Mouse (Mus musculus): ENCODE data around the gene Ap1g2. TPM values are rescaled to one million over a fixed set of nuclear protein-coding genes. Genes with fewer than 3 reads are reported as not detected.

The Ap1g2 gene
- total and polyA plus RNA-seq, 2 experiments from 2014 or later: 8.9 to 11.6 TPM

DNA sequence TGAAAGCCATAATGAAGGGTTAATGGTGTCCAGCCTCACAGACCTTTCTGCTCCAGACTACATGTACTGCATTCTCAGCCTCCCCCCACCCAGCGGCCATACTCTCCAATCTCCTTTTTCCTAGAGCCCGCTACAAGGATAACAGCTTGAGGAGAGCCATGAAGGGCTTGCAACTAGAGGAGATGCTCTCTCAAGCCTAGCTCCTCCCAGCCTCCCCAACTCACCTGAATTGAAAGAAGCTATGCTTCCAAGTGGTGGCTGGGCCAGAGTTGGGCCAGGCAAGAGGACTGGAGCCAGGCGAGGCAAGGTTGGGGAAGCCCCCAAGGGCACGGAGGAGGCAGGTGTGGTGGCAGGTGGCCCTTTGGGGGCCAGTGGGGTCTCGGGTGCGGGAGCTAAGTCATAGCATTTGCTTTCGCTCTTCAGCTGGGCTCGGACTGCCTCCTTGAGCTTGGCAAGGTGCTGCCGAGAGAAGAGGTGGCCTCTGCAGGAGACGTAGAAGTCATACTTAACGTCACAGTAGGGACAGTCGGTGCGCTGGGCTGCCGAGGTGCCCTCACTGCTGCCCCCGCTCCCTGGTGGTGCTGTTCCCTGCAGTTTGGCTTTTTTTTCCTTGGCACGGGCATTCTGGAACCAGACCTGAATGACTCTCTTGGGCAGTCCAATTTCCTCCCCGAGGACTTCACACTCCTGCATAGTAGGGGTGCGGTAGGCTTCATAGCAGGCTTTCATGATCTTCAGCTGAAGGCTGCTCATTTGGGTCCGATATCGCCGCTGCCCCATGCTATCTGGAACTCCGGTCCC is 42.6 kb downstream of the Ap1g2 start:
- no peak for TF ChIP-seq CTCF (IDR thresholded peaks at IDR 0.05)
- no peak for ATAC-seq (ENCODE audit: low FRiP score)
- no peak for DNase-seq (ENCODE audit: low spot score)
- H3K4me3 ChIP-seq (ENCODE audit: low read depth, low read length): no peak overlapping the region
- no peaks in the 10 kb centered on the region for H3K27me3 ChIP-seq (ENCODE audit: insufficient read depth, low read length)
- no peak overlapping the region for H3K27ac ChIP-seq (ENCODE audit: low read depth, low read length)
- H3K9me3 ChIP-seq (ENCODE audit: low read length): no peaks in the 10 kb centered on the region
- peaks cover 53% of the 10 kb centered on the region for H3K36me3 ChIP-seq (ENCODE audit: insufficient read depth, low read length)
- H3K4me2 ChIP-seq (ENCODE audit: low read depth, low read length, poor library complexity, severe bottlenecking): no peak overlapping the region
- no peaks in the 10 kb centered on the region; the same call in 1 of the 2 replicates for H3K4me1 ChIP-seq (ENCODE audit: insufficient read depth, low read length)
- 78% methylated on average over 22 of the region's 22 CpGs for WGBS
- H3K9ac ChIP-seq (replicated peaks; ENCODE audit: low read length, poor library complexity, severe bottlenecking): no peak overlapping the region

DNA sequence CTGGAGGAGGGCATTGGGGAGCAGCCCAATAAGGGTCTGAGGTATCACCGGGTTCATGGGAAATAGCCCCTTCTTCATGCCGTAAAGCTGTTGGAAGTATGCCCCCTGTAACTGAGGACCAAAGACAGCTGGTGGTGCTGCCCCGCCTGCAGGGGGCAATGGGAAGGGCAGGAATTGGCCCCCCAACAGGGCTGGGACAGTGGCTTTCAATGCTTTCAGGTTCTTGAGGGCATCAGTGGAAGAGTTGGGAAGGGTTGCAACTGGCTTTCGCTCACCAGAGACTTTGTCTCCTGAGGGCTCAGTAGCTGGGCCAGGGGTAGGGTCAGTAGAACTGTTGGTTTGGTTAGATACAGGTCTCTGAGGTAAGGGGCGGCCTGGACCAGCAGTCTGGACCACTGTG is 43.3 kb downstream of the Ap1g2 start:
- H3K4me1 ChIP-seq (ENCODE audit: insufficient read depth, low read length): no peaks in the 10 kb centered on the region; the same call in 1 of the 2 replicates
- no peak overlapping the region for H3K4me2 ChIP-seq (ENCODE audit: low read depth, low read length, poor library complexity, severe bottlenecking)
- DNase-seq (ENCODE audit: low spot score): no peak
- H3K36me3 ChIP-seq (ENCODE audit: insufficient read depth, low read length): peaks cover 48% of the 10 kb centered on the region
- no peaks in the 10 kb centered on the region for H3K9me3 ChIP-seq (ENCODE audit: low read length)
- H3K9ac ChIP-seq (replicated peaks; ENCODE audit: low read length, poor library complexity, severe bottlenecking): no peak overlapping the region
- H3K4me3 ChIP-seq (ENCODE audit: low read depth, low read length): no peak overlapping the region
- no peak overlapping the region for H3K27ac ChIP-seq (ENCODE audit: low read depth, low read length)
- 89% methylated on average over 5 of the region's 5 CpGs for WGBS
- no peaks in the 10 kb centered on the region for H3K27me3 ChIP-seq (ENCODE audit: insufficient read depth, low read length)
- no peak for ATAC-seq (ENCODE audit: low FRiP score)
- 0 out of 2 replicates have a peak, but pooled peaks have one; percentile 11 for TF ChIP-seq CTCF (IDR thresholded peaks at IDR 0.05)

DNA sequence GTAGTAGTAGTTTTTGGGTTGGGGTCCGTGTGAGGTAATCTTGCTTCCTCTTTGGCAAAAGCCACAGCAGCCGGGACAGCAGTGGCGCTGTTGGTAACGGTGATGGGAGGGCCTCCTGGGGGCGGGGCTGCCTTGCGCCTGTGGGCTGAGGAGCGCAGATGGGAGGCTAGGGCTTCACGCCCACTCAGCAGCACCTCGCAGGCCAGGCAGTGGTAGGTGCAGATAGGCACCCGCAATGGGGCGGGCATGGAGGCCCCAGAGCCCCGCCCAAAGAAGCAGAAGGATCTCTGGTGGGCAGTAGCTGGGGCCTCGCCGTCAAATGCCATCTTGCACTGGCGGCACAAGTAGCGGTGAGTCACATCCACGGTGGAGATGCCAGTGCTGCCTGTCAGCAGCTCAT is 43.8 kb downstream of the Ap1g2 start:
- 25% methylated on average over 17 of the region's 17 CpGs for WGBS
- no peaks in the 10 kb centered on the region for H3K9me3 ChIP-seq (ENCODE audit: low read length)
- H3K9ac ChIP-seq (replicated peaks; ENCODE audit: low read length, poor library complexity, severe bottlenecking): no peak overlapping the region
- H3K27ac ChIP-seq (ENCODE audit: low read depth, low read length): no peak overlapping the region
- H3K4me2 ChIP-seq (ENCODE audit: low read depth, low read length, poor library complexity, severe bottlenecking): no peak overlapping the region
- H3K27me3 ChIP-seq (ENCODE audit: insufficient read depth, low read length): no peaks in the 10 kb centered on the region
- TF ChIP-seq CTCF (IDR thresholded peaks at IDR 0.05): no peak
- DNase-seq (ENCODE audit: low spot score) (no peak), ATAC-seq (ENCODE audit: low FRiP score) (peak; percentile 29; the same call in 1 of the 2 replicates)
- H3K36me3 ChIP-seq (ENCODE audit: insufficient read depth, low read length): peaks cover 44% of the 10 kb centered on the region
- no peaks in the 10 kb centered on the region; the same call in 1 of the 2 replicates for H3K4me1 ChIP-seq (ENCODE audit: insufficient read depth, low read length)
- H3K4me3 ChIP-seq (ENCODE audit: low read depth, low read length): no peak overlapping the region

DNA sequence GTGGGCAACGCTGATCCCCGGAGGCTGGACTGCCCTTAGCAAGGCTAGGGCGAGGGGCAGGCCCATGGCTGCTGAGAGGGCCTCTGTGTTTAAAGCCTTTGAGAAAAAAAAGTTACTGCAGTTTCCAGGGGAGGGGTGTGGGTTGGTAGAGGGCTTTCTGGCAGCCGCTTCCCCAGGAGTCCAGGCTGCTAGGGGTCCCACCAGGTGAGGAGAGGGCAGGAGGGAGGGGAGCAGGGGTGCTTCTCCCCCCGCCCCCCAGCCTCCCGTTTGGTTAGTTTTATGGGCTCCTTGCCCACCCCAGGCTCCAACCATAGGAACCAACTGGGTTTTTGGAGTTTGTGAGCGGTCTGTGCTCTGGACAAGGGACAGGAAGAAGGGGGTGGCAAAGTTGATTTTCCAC is 44.5 kb downstream of the Ap1g2 start:
- no peaks in the 10 kb centered on the region; the same call in 1 of the 2 replicates for H3K4me1 ChIP-seq (ENCODE audit: insufficient read depth, low read length)
- no peak overlapping the region for H3K27ac ChIP-seq (ENCODE audit: low read depth, low read length)
- H3K9ac ChIP-seq (replicated peaks; ENCODE audit: low read length, poor library complexity, severe bottlenecking): no peak overlapping the region

DNA sequence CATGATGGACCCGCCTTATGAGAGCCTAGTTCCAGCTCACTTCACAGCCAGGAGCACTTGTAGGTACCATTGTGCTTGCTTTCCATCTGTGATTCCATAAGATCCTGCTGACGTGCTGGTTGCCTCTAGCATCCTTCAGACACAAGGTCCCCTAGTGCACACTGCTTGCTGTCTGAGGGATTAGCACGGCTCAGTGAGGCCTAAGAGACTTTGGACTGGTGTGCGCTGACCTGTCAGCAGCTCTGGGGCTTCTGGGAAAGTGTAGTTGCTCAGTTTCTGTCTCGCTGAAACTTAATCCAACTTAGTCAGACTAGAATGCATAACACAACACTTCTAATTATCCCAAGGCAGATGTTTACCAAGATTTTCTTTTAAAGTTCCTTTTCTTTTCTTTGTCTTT is 46.5 kb downstream of the Ap1g2 start:
- Histone ChIP-seq H3K9ac (replicated peaks; ENCODE audit: low read length, poor library complexity, severe bottlenecking) (no peak overlapping the region), H3K36me3 (ENCODE audit: insufficient read depth, low read length) (peaks cover 25% of the 10 kb centered on the region), H3K27ac (ENCODE audit: low read depth, low read length) (0 out of 2 replicates have a peak overlapping the region, but pooled peaks have one; percentile 19), H3K4me1 (ENCODE audit: insufficient read depth, low read length) (no peaks in the 10 kb centered on the region; the same call in 1 of the 2 replicates), H3K27me3 (ENCODE audit: insufficient read depth, low read length) (no peaks in the 10 kb centered on the region), H3K4me3 (ENCODE audit: low read depth, low read length) (no peak overlapping the region), H3K9me3 (ENCODE audit: low read length) (no peaks in the 10 kb centered on the region), H3K4me2 (ENCODE audit: low read depth, low read length, poor library complexity, severe bottlenecking) (no peak overlapping the region)
- DNase-seq (ENCODE audit: low spot score): no peak
- 29% methylated on average over 5 of the region's 5 CpGs for WGBS
- TF ChIP-seq CTCF (IDR thresholded peaks at IDR 0.05): no peak
- no peak for ATAC-seq (ENCODE audit: low FRiP score)

More for the DNA sequence above, 44.5 kb downstream of the Ap1g2 start:
- Histone ChIP-seq H3K9me3 (ENCODE audit: low read length) (no peaks in the 10 kb centered on the region), H3K36me3 (ENCODE audit: insufficient read depth, low read length) (peaks cover 39% of the 10 kb centered on the region), H3K27me3 (ENCODE audit: insufficient read depth, low read length) (no peaks in the 10 kb centered on the region), H3K4me3 (ENCODE audit: low read depth, low read length) (no peak overlapping the region), H3K4me2 (ENCODE audit: low read depth, low read length, poor library complexity, severe bottlenecking) (no peak overlapping the region)
- 55% methylated on average over 7 of the region's 7 CpGs for WGBS
- TF ChIP-seq CTCF (IDR thresholded peaks at IDR 0.05): no peak
- DNase-seq (ENCODE audit: low spot score): no peak
- no peak for ATAC-seq (ENCODE audit: low FRiP score)

DNA sequence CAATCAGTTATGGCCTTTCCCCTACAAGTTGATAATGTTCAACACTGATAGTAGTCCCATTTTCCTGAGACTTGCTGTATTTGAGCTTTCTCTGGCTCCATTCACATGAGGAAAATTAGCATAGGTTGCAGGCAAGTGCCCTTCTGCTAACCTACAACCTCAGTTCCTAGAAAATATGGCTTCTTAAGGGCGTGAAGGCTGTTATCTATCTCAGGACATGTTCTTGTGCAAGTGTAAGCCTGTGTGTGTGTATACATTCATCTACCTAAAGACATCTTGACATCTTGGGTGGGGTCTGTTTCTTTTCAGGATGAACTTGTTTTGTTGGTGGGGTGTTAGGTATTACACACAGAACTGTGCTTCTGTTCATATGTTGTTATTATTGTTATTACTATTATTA is 47.4 kb downstream of the Ap1g2 start:
- 94% methylated on average over 1 of the region's 1 CpGs for WGBS
- no peaks in the 10 kb centered on the region for H3K27me3 ChIP-seq (ENCODE audit: insufficient read depth, low read length)
- no peak overlapping the region for H3K27ac ChIP-seq (ENCODE audit: low read depth, low read length)
- no peak for ATAC-seq (ENCODE audit: low FRiP score)
- DNase-seq (ENCODE audit: low spot score): no peak
- no peak overlapping the region for H3K4me3 ChIP-seq (ENCODE audit: low read depth, low read length)
- H3K9ac ChIP-seq (replicated peaks; ENCODE audit: low read length, poor library complexity, severe bottlenecking): no peak overlapping the region
- H3K4me1 ChIP-seq (ENCODE audit: insufficient read depth, low read length): peaks cover under 1% of the 10 kb centered on the region; the same call in 1 of the 2 replicates
- no peaks in the 10 kb centered on the region for H3K9me3 ChIP-seq (ENCODE audit: low read length)
- H3K4me2 ChIP-seq (ENCODE audit: low read depth, low read length, poor library complexity, severe bottlenecking): peak overlapping the region; percentile 20; the same call in 1 of the 2 replicates
- TF ChIP-seq CTCF (IDR thresholded peaks at IDR 0.05): no peak
- H3K36me3 ChIP-seq (ENCODE audit: insufficient read depth, low read length): peaks cover 16% of the 10 kb centered on the region
